Mouse (Mus musculus): ENCODE data around the gene Drosha.

Drosha gene

GRCm38 (mm10) chr15:12936217-12936732 lies 111.7 kb downstream of the Drosha start:
- 96% methylated on average over 10 of the region's 10 CpGs for WGBS

GRCm38 (mm10) chr15:12937326-12937725 lies 112.7 kb downstream of the Drosha start:
- 95% methylated on average over 3 of the region's 3 CpGs for WGBS

- 71% methylated on average over 9 of the region's 9 CpGs for WGBS
These were observed 116.5 kb downstream of the Drosha start for GRCm38 (mm10) chr15:12941106-12941505.

GRCm38 (mm10) chr15:12941651-12942180 lies 117.1 kb downstream of the Drosha start:
- WGBS: 58% methylated on average over 14 of the region's 14 CpGs

GRCm38 (mm10) chr15:12942424-12942823 lies 117.8 kb downstream of the Drosha start:
- WGBS: 72% methylated on average over 4 of the region's 4 CpGs

GRCm38 (mm10) chr15:12958051-12958450 lies 133.4 kb downstream of the Drosha start:
- whole genome bisulfite sequencing: 84% methylated on average over 5 of the region's 5 CpGs

- WGBS: 88% methylated on average over 10 of the region's 10 CpGs
These were observed 137.6 kb downstream of the Drosha start for GRCm38 (mm10) chr15:12962179-12962578.

GRCm38 (mm10) chr15:12965209-12965608 lies 140.6 kb downstream of the Drosha start:
- WGBS: 78% methylated on average over 5 of the region's 5 CpGs

GRCm38 (mm10) chr15:12968815-12969214 lies 144.2 kb downstream of the Drosha start:
- WGBS: 82% methylated on average over 8 of the region's 8 CpGs

- 68% methylated on average over 8 of the region's 8 CpGs for WGBS
These were observed 147.8 kb downstream of the Drosha start for GRCm38 (mm10) chr15:12972441-12972840.
